Mouse (Mus musculus) skeletal muscle tissue, adult 2 months (tissue): Measurements from ENCODE around the gene Ubxn4.
"Not testable (repeated sequence)": the region's sequence is repeated elsewhere in the genome, so short reads cannot be mapped to it uniquely, and the experiment has no call there.

ENCODE experiments used
- DNase-seq: peaks from one replicate; pipeline ENCODE4 v3.0.0-alpha.2; 2012; ENCODE audit warnings: low read depth, low spot score

Gene Ubxn4

GRCm38 (mm10) chr1:128243627-128243995, at the start of gene Ubxn4:
TSS of gene Ubxn4 (plus strand) at chr1:128243964.
- DNase-seq = no peak

DNA sequence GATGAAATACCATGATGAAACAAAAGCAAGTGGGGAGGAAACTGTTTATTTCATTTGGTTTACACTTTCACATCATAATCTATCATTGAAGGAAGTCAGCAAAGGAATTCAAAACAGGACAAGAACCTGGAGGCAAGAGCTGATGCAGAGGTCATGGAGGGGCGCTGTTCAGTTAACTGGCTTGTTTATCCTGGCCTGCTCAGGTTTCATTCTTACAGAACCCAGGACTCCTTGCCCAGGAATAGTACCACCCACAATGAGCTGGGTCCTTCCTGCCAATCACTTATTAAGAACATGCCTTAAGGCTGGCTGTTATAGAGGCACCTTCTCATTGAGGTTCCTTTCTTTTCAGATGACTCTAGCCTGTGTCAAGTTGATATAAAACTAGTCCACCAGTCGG, 49.8 kb upstream of the Ubxn4 start:
- no peak for DNase-seq

GRCm38 (mm10) chr1:128197353-128197752, 46.4 kb upstream of the Ubxn4 start:
- DNase-seq = no peak

DNA sequence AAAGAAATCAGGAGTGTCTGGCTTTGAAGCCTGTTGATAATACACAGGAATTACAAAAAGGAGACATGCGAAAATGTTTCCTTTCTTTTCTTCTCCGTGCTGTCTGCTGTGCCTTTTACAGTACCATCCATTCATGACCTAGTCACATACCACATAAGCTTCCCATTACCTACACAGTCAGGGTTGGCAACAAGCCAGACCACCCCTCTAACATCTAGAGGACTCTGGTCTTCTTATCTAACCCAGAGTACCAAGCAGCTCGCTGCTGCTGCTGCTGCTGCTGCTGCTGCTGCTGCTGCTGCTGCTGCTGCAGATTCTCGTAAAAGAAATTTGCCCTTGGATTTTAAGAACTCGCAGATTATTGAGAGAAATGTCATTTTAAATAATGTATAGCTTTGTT, 30.5 kb upstream of the Ubxn4 start:
- no peak for DNase-seq

GRCm38 (mm10) chr1:128221886-128222285, 21.9 kb upstream of the Ubxn4 start:
- no peak for DNase-seq

GRCm38 (mm10) chr1:128223304-128223703, 20.5 kb upstream of the Ubxn4 start:
- no peak for DNase-seq

DNA sequence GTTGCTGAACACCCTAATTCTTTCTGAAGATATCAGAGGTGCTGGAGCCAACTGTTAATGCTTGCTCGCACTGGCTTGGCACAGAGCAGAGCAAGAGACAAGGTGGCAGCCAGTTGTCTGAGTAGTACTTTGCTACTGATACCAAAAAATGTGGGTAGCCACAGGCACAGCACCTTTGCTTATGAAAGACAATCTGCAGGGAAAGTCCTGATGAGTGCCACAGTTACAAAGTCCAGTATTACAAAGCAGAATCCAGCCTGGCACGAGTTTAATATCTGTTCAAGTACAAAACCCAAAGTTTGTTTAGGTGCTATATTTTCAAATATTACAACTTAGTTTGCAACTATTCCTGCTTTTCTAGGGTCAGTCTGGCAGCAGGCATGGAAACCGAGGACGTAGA, 8.6 kb upstream of the Ubxn4 start:
- no peak for DNase-seq

DNA sequence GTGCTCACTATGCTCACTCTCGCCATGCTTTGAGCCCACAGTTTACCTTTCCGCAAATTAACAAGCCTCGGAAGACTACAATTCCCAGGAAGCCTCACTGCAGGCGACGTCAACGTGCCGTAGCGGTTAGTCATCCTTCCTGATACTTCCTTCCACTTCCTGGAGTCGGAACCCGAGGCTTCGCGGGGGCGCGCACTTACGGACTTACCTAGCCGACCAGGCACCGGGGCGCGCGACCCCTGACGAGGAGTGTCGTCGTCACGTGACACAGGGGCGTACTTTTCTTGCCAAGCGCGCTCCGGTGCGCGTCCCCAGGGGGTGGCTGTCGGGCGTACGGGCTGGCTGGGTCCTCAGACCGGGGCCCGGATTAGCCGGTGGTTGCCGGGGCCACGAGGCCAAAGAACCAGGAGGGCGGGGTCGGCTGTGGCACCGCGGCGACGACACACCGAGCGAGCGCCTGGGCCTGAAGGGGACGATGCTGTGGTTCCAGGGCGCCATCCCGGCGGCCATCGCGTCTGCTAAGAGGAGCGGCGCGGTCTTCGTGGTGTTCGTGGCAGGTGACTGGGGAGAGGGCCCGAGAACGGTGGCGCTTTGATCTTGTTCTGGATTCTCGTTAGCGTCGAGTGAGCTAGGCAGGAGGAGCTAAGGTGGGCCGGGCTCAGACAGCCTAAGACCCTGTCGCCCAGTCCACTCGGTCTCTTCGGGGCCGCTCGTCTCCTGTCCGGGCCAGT, 397 bp downstream of the Ubxn4 start:
- DNase-seq = peak; percentile 90

- DNase-seq = peak; percentile 10
Observed at GRCm38 (mm10) chr1:128244727-128245355, 1.1 kb downstream of the Ubxn4 start.

GRCm38 (mm10) chr1:128267061-128267460, 23.3 kb downstream of the Ubxn4 start:
- DNase-seq = not testable (repeated sequence)

GRCm38 (mm10) chr1:128270731-128271130, 27.0 kb downstream of the Ubxn4 start:
- no peak for DNase-seq

GRCm38 (mm10) chr1:128275908-128276307, 32.1 kb downstream of the Ubxn4 start:
- DNase-seq = no peak

DNA sequence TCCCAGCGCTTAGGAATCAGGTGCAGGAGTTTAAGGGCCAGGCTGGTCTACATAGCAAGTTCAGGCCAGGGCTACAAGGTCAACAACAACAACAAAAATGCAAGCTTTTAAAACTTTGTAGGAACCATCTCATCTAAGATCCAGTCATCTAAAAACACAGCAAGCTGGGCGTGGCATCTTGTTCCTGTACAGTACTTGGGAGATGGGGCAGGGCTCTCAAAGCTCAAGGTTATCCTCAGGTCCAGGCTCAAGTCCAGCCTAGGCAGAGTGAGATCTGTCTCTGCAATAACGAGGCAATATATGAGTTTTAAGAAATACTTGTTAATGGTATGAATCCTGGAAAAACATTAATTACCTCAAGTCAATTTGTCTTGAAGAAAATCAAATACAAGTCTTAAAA, 34.8 kb downstream of the Ubxn4 start:
- no peak for DNase-seq

DNA sequence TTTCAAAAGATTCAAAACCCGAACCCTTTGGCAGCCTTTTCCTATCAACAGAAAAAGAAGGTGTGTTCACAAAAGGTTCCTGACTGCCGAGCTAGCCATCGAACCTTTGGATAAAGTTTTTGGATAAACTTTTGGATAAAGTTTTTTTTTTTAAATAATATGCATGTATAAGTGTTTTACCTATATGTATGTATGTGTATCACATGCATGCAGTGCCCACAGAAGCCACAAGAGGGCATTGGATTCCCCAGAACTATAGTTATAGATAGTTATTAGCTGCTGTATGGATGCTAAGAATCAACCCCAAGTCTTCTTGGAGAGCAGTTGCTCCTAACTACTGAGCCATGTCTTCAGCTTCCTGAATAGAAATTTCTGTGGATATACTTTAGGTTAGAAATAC, 38.0 kb downstream of the Ubxn4 start:
- no peak for DNase-seq

- no peak for DNase-seq
Observed at GRCm38 (mm10) chr1:128282924-128283323, 39.2 kb downstream of the Ubxn4 start.

- DNase-seq = no peak
Observed at GRCm38 (mm10) chr1:128284157-128284690, 40.5 kb downstream of the Ubxn4 start.

DNA sequence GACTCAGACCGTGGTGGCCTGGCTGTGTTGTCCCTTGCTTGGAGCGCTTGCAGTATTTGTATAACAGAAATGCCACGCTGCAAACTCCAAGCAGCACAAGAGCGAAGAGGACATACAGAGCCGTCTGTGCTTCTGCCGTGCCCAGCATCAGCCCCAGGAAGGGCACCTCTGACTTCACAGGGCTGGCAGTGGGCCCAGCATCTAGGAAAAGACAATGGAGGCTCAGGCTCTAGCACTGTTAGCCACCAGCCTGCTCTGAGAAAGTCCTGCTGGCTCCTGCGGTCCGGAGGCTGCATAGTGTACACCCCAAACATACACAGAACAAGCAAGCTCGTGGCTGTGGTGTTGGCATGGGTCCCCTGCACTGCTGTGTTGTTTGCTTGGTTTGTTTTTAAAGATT, 41.4 kb downstream of the Ubxn4 start:
- no peak for DNase-seq

GRCm38 (mm10) chr1:128290295-128290694, 46.5 kb downstream of the Ubxn4 start:
- DNase-seq = no peak

- DNase-seq = no peak
Observed at GRCm38 (mm10) chr1:128293524-128293923, 49.8 kb downstream of the Ubxn4 start.

GRCm38 (mm10) chr1:128295296-128295695, 51.5 kb downstream of the Ubxn4 start:
- DNase-seq = no peak

DNA sequence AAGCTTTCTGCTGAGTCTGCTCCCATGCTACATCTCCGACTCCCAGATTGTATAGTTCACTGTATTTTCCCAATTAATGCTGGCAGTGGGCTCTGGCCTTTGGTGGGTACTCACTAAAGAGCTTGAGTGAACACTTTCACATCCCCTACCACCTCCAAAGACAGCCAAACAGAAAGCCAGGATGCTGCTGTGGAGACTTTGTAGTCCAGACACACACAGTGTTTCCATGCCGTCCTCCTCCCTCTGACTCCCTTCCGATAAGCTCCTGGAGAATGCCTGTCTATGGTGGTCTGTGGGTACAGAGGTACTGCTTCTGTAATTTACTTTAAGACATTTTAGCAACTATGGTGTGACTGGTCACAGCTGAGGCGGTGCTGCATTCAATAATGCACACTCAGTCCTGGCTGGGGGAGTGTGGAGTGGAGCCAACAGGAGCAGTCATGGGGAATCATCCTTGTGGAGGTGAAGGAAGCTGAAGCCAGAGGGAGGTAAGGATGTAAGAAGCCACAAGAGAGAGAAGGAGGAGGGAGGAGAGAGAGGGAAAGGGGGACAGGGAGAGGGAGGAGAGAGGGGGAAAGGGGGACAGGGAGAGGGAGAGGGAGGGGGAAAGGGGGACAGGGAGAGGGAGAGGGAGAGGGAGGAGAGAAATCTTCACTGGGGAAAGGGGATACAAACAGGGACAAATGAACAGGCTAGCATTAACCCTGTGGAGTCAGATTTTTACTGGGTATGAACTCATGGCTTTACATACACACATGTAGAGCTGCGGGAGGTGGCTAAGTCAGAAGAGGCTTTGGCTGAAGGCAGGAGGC, 52.2 kb downstream of the Ubxn4 start:
- no peak for DNase-seq

DNA sequence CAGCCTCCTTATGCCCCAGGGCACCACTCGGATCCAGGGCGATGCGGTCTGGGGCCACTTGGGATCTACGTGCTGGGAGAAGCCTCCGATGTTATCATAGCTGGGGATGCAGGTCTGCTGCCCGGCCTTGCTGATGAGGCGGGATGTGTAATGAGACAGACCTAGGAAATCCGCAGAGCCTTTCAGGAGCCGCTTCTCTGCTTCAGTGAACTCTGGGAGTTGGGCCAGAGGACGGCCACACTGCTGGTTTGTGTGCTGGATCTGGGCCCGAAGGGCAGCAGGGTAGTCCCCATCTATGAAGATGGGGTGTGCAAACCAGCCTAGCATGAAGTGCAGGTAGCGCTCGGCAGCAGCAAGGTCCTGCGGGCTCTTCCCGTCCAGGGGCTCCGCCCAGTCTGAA, 60.1 kb downstream of the Ubxn4 start:
- DNase-seq = no peak
